Mouse (Mus musculus) stomach, postnatal 0 days (tissue): ENCODE data around the gene Kantr.
A peak's percentile ranks its signal among the peaks of the same experiment; 100 is the strongest.

ENCODE experiments used
- CTCF ChIP-seq: IDR thresholded peaks from 2 replicates; pipeline ENCODE4 v1.5.1; 2016; ENCODE audit warnings: antibody characterized with exemption, low read depth, mild to moderate bottlenecking, moderate library complexity
- EP300 ChIP-seq: optimal IDR thresholded peaks from 2 replicates; pipeline ENCODE3; 2016; ENCODE audit warnings: antibody characterized with exemption

GRCm38 (mm10) chrX:152352553-152353153 is 25.4 kb upstream of the Kantr start:
- TF ChIP-seq CTCF = peak; percentile 76
- no peak for TF ChIP-seq EP300
